Mouse (Mus musculus) heart, postnatal 0 days (tissue): Measurements from ENCODE around the gene Npff.

Experiments used
- CTCF ChIP-seq: IDR thresholded peaks from 2 replicates; pipeline ENCODE4 v1.5.1; 2016; ENCODE audit warnings: antibody characterized with exemption, control low read depth, low read depth
- EP300 ChIP-seq: IDR thresholded peaks from 2 replicates; pipeline ENCODE4 v1.6.1; 2016; ENCODE audit warnings: antibody characterized with exemption, low read depth

DNA sequence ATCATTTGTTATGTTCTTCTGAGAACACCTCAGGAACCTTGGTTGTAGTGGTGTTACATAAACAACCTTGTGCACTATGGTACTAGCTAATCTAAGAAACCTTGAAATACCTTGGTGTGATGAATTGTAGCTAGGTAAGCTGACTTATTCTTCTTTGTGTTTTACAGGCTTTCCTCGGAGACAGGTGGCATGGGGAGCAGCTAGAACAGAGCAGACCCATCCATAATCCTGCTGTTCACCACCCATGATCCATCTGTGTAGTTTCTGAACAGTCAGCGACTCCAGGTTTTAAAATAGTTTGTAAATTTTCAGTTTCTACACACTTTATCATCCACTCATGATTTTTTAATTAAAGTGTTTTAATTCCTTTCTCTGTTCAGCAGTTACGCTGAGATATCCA lies 26.4 kb downstream of the Npff start:
- TF ChIP-seq CTCF (no peak), EP300 (no peak)
